Mouse (Mus musculus): Measurements from ENCODE around the gene Slc22a6. TPM values are rescaled to one million over a fixed set of nuclear protein-coding genes. Genes with fewer than 3 reads are reported as not detected.

Slc22a6 gene
- polyA plus RNA-seq, 1 experiment from 2014 or later, result not detected

DNA sequence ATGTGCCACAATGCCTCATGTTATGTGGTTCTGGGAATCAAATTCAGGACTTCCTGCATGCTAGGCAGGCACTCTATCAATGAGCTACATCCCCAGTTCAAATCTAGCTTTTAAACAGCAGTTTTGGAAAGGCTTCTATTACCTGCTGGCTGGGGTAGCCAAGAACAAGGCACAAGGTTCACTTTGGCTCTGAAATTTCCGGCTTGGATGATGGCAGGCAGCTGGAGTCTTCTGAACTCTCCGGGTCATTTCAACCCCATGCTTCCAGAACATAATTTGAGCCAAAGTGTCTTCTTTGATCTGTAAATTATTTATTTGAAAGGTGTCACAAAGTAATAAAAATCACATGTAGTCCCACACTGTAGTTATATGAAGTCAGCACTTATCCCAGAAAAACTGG, 4.7 kb upstream of the Slc22a6 start:
- no peak overlapping the region for H3K4me3 ChIP-seq (ENCODE audit: low read depth, low read length)
- H3K9ac ChIP-seq (ENCODE audit: low read length), result no peak overlapping the region
- 72% methylated on average over 2 of the region's 2 CpGs for WGBS
- no peaks in the 10 kb centered on the region for H3K27me3 ChIP-seq (ENCODE audit: control insufficient read depth, insufficient read depth, low read length)
- no peaks in the 10 kb centered on the region for H3K9me3 ChIP-seq (ENCODE audit: control insufficient read depth, low read length)
- H3K4me1 ChIP-seq (replicated peaks; ENCODE audit: control insufficient read depth, insufficient read depth), result no peaks in the 10 kb centered on the region
- ATAC-seq (ENCODE audit: low FRiP score, low TSS enrichment) (no peak), DNase-seq (ENCODE audit: low spot score) (no peak)
- H3K27ac ChIP-seq (replicated peaks), result no peak overlapping the region
- H3K36me3 ChIP-seq (ENCODE audit: control insufficient read depth, insufficient read depth, low read length), result no peaks in the 10 kb centered on the region
- no peak overlapping the region for H3K4me2 ChIP-seq (replicated peaks; ENCODE audit: low read depth)
- TF ChIP-seq EP300 (optimal IDR thresholded peaks at IDR 0.05) (no peak), CTCF (IDR thresholded peaks at IDR 0.05; ENCODE audit: low read depth) (no peak)

DNA sequence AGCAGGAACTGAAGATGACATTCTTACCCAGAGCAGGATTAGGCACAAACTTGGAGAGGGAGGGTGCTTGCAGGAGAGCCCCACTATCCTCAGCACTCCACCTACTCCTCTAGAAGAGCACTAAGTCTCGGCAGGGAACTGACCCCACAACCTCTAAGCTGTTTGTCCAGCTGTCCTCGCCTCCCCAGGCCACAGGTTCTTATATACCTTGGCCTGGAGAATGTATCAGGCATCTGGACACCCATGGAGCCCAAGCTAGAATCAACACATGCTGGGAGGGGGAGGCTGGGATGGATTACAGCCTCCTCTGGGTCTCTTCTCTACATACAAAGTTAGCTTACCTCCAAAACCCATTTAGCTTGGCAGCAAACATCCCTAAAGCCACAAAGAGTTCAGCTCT, 3.5 kb upstream of the Slc22a6 start:
- TF ChIP-seq EP300 (optimal IDR thresholded peaks at IDR 0.05) (no peak), CTCF (IDR thresholded peaks at IDR 0.05; ENCODE audit: low read depth) (no peak)
- WGBS, result 24% methylated on average over 2 of the region's 2 CpGs

DNA sequence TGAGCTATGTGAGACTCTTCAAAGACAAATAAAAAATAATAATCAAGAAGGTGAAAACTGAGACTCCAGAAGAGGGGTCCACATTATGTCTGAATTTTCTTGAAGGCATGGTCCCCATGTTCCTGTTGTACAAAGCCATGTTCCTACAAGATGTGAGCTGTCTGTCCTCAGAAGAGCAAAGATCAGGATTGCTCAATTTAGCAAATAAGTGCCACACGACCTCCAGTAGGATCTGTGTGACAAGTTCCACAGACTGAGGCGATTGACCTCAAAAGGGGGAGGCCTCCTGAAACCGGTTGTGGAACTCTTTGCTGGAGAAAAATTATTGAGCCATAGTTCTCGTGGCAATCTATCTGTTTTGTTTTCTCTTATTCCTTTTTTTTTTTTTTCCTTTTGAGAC, 1.5 kb upstream of the Slc22a6 start:
- Histone ChIP-seq H3K4me1 (replicated peaks; ENCODE audit: control insufficient read depth, insufficient read depth) (no peaks in the 10 kb centered on the region), H3K36me3 (ENCODE audit: control insufficient read depth, insufficient read depth, low read length) (no peaks in the 10 kb centered on the region), H3K4me3 (ENCODE audit: low read depth, low read length) (no peak overlapping the region), H3K27me3 (ENCODE audit: control insufficient read depth, insufficient read depth, low read length) (no peaks in the 10 kb centered on the region), H3K9me3 (ENCODE audit: control insufficient read depth, low read length) (no peaks in the 10 kb centered on the region), H3K4me2 (replicated peaks; ENCODE audit: low read depth) (no peak overlapping the region), H3K27ac (replicated peaks) (no peak overlapping the region), H3K9ac (ENCODE audit: low read length) (no peak overlapping the region)
- 47% methylated on average over 4 of the region's 4 CpGs for WGBS
- no peak for DNase-seq (ENCODE audit: low spot score)
- no peak for ATAC-seq (ENCODE audit: low FRiP score, low TSS enrichment)
- TF ChIP-seq CTCF (IDR thresholded peaks at IDR 0.05; ENCODE audit: low read depth) (no peak), EP300 (optimal IDR thresholded peaks at IDR 0.05) (no peak)

More for the DNA sequence above, 3.5 kb upstream of the Slc22a6 start:
- no peak overlapping the region for H3K4me2 ChIP-seq (replicated peaks; ENCODE audit: low read depth)
- no peaks in the 10 kb centered on the region for H3K36me3 ChIP-seq (ENCODE audit: control insufficient read depth, insufficient read depth, low read length)
- no peaks in the 10 kb centered on the region for H3K27me3 ChIP-seq (ENCODE audit: control insufficient read depth, insufficient read depth, low read length)
- no peak for ATAC-seq (ENCODE audit: low FRiP score, low TSS enrichment)
- H3K4me3 ChIP-seq (ENCODE audit: low read depth, low read length), result no peak overlapping the region
- no peaks in the 10 kb centered on the region for H3K4me1 ChIP-seq (replicated peaks; ENCODE audit: control insufficient read depth, insufficient read depth)
- no peak overlapping the region for H3K27ac ChIP-seq (replicated peaks)
- H3K9ac ChIP-seq (ENCODE audit: low read length), result no peak overlapping the region
- DNase-seq (ENCODE audit: low spot score), result no peak
- no peaks in the 10 kb centered on the region for H3K9me3 ChIP-seq (ENCODE audit: control insufficient read depth, low read length)

DNA sequence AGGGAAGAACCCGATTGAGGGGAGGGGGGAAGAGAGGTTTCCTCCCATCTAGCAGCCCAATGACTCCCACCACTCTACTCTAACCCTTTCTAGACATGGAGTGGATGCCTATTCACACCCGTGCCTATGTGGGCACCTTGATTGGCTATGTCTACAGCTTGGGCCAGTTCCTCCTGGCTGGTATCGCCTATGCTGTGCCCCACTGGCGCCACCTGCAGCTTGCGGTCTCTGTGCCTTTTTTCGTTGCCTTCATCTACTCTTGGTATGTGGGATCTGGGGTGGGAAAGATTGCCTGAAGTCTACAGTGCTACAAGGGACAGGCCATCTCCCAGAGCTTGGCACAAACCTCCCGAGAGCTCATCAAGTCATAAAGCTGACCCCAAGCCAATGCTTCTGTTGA, 3.3 kb downstream of the Slc22a6 start:
- no peak overlapping the region for H3K27ac ChIP-seq (replicated peaks)
- no peaks in the 10 kb centered on the region for H3K9me3 ChIP-seq (ENCODE audit: control insufficient read depth, low read length)
- 91% methylated on average over 7 of the region's 7 CpGs for WGBS
- H3K36me3 ChIP-seq (ENCODE audit: control insufficient read depth, insufficient read depth, low read length), result no peaks in the 10 kb centered on the region
- H3K4me1 ChIP-seq (replicated peaks; ENCODE audit: control insufficient read depth, insufficient read depth), result no peaks in the 10 kb centered on the region
- no peak for ATAC-seq (ENCODE audit: low FRiP score, low TSS enrichment)
- DNase-seq (ENCODE audit: low spot score), result no peak
- H3K4me3 ChIP-seq (ENCODE audit: low read depth, low read length), result no peak overlapping the region
- no peaks in the 10 kb centered on the region for H3K27me3 ChIP-seq (ENCODE audit: control insufficient read depth, insufficient read depth, low read length)
- no peak overlapping the region for H3K9ac ChIP-seq (ENCODE audit: low read length)
- no peak for TF ChIP-seq EP300 (optimal IDR thresholded peaks at IDR 0.05)
- TF ChIP-seq CTCF (IDR thresholded peaks at IDR 0.05; ENCODE audit: low read depth), result no peak
- H3K4me2 ChIP-seq (replicated peaks; ENCODE audit: low read depth), result no peak overlapping the region

DNA sequence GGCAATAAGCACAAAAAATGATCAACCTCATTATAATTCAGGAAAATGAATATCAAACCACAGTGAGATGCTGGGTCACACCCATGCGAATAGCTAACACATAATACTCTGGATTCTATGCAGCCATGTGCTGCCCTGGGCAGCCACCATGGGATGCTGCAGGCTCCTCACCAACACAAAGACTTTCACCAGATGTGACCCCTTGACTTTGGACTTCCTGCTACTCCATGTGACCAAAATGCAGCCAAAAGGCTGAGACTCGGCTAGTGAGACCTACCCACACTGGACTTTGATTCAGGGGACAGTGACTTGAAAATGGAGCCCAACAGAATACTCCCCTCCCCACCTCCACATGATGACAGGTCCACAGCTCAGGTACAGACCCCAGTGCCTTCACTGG, 12.4 kb downstream of the Slc22a6 start:
- no peak for ATAC-seq (ENCODE audit: low FRiP score, low TSS enrichment)
- no peak overlapping the region for H3K4me2 ChIP-seq (replicated peaks; ENCODE audit: low read depth)
- H3K27me3 ChIP-seq (ENCODE audit: control insufficient read depth, insufficient read depth, low read length), result no peaks in the 10 kb centered on the region
- no peak overlapping the region for H3K9ac ChIP-seq (ENCODE audit: low read length)
- TF ChIP-seq CTCF (IDR thresholded peaks at IDR 0.05; ENCODE audit: low read depth), result no peak
- no peak for TF ChIP-seq EP300 (optimal IDR thresholded peaks at IDR 0.05)
- H3K27ac ChIP-seq (replicated peaks), result no peak overlapping the region
- H3K4me1 ChIP-seq (replicated peaks; ENCODE audit: control insufficient read depth, insufficient read depth), result no peaks in the 10 kb centered on the region
- H3K4me3 ChIP-seq (ENCODE audit: low read depth, low read length), result no peak overlapping the region
- 73% methylated on average over 2 of the region's 2 CpGs for WGBS
- DNase-seq (ENCODE audit: low spot score), result no peak
- H3K36me3 ChIP-seq (ENCODE audit: control insufficient read depth, insufficient read depth, low read length), result no peaks in the 10 kb centered on the region
- no peaks in the 10 kb centered on the region for H3K9me3 ChIP-seq (ENCODE audit: control insufficient read depth, low read length)

DNA sequence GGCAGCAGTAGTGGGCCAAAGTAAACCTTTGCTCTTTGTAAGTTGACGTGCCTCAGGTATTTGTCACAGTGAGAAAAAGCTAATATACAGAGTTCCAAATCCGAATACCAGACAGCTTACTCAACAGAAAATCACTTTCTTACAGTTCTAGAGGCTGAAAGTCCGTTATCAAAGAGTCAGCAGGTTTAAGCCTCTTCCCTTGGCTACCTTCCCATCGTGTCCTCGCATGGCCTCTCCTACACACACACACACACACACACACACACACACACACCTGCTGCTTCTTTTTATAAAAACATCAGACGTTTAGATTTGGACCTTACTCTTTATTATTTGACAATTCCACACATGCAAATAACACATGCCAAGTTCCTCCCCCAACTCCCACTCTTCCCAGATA, 13.0 kb downstream of the Slc22a6 start:
- H3K27me3 ChIP-seq (ENCODE audit: control insufficient read depth, insufficient read depth, low read length), result no peaks in the 10 kb centered on the region
- 54% methylated on average over 6 of the region's 6 CpGs for WGBS
- no peak for ATAC-seq (ENCODE audit: low FRiP score, low TSS enrichment)

More for the DNA sequence above, 13.0 kb downstream of the Slc22a6 start:
- TF ChIP-seq CTCF (IDR thresholded peaks at IDR 0.05; ENCODE audit: low read depth) (no peak), EP300 (optimal IDR thresholded peaks at IDR 0.05) (no peak)
- H3K9ac ChIP-seq (ENCODE audit: low read length), result no peak overlapping the region
- no peak overlapping the region for H3K4me3 ChIP-seq (ENCODE audit: low read depth, low read length)
- no peaks in the 10 kb centered on the region for H3K9me3 ChIP-seq (ENCODE audit: control insufficient read depth, low read length)
- DNase-seq (ENCODE audit: low spot score), result no peak
- H3K4me2 ChIP-seq (replicated peaks; ENCODE audit: low read depth), result no peak overlapping the region
- no peak overlapping the region for H3K27ac ChIP-seq (replicated peaks)
- H3K36me3 ChIP-seq (ENCODE audit: control insufficient read depth, insufficient read depth, low read length), result no peaks in the 10 kb centered on the region
- H3K4me1 ChIP-seq (replicated peaks; ENCODE audit: control insufficient read depth, insufficient read depth), result no peaks in the 10 kb centered on the region
